Comparison of ENCODE assay signal across 1 mouse cellular context in the genomic region with DNA sequence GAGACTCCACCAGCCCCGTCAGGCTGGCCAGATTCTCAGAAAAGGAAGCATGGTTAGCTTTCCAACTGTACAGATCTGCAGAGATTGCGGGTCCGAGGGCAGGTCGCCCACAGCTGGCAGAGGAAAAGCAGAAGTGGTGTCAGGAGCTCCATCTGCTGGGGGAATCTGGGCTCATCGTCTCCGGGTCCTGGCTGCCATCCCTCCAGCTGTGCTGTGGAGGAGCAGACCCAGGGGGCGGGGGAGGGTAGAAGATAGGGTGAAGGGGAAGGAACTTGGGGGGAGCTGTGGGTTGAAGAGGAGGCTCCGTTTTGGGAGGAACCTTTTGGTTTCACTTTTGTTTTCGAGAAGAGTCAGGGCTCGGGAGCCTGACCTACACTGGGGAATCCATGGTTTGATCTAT.
A peak's percentile ranks its signal among the peaks of the same experiment; 100 is the strongest.
TF ChIP-seq lines count a peak whose summit lies in the region.

No protein-coding gene starts in this region.

TF ChIP-seq in MEL, 35 proteins besides CTCF, POLR2A, EP300 and RAD21 (continued from another document):
- TF ChIP-seq TAL1 (IDR thresholded peaks at IDR 0.05; ENCODE audit: low read length) (0 out of 2 replicates have a peak, but pooled peaks have one; percentile 8), HCFC1 (IDR thresholded peaks at IDR 0.05; ENCODE audit: low read depth, low read length) (peak; percentile 66), CHD1 (IDR thresholded peaks at IDR 0.05; ENCODE audit: low read depth, low read length) (no peak), NELFE (IDR thresholded peaks at IDR 0.05; ENCODE audit: low read depth, low read length) (no peak), SIN3A (IDR thresholded peaks at IDR 0.05; ENCODE audit: low read length) (peak; percentile 43; the same call in 1 of the 2 replicates)
